Mouse (Mus musculus) E14TG2a.4 (cell line): ENCODE measurements at regions not wholly inside any gene's neighbourhood (a gene's known extent, or its start where the extent isn't known, plus 50 kb on each side); places are given as distances from the start of the nearest gene placed in this dataset.

Experiments
- H3K27me3 ChIP-seq: 2 replicates; pipeline ENCODE4 v1.6.1; 2014; ENCODE audit warnings: low read length, control low read depth; ENCODE audit not compliant: insufficient read depth
- H3K36me3 ChIP-seq: 2 replicates; pipeline ENCODE4 v1.6.1; 2014; ENCODE audit warnings: low read length, control low read depth; ENCODE audit not compliant: insufficient read depth
- H3K4me1 ChIP-seq: replicated peaks from 2 replicates; pipeline ENCODE4 v1.6.1; 2014; ENCODE audit warnings: low read depth, low read length, control low read depth
- H3K4me3 ChIP-seq: replicated peaks from 2 replicates; pipeline ENCODE4 v1.5.1; 2014; ENCODE audit warnings: mild to moderate bottlenecking, low read length
- H3K9me3 ChIP-seq: 2 replicates; pipeline ENCODE4 v1.6.1; 2014; ENCODE audit warnings: low read length, control low read depth
- CTCF ChIP-seq: conservative IDR thresholded peaks from 2 replicates; pipeline ENCODE4 v1.5.1; 2014; ENCODE audit warnings: low read length
- NANOG ChIP-seq: IDR thresholded peaks from 2 replicates; pipeline ENCODE4 v1.6.1; 2014; ENCODE audit warnings: borderline replicate concordance, low read length, mixed read lengths
- POU5F1 ChIP-seq: IDR thresholded peaks from 2 replicates; pipeline ENCODE4 v1.6.1; 2014; ENCODE audit warnings: low read length, borderline replicate concordance

DNA sequence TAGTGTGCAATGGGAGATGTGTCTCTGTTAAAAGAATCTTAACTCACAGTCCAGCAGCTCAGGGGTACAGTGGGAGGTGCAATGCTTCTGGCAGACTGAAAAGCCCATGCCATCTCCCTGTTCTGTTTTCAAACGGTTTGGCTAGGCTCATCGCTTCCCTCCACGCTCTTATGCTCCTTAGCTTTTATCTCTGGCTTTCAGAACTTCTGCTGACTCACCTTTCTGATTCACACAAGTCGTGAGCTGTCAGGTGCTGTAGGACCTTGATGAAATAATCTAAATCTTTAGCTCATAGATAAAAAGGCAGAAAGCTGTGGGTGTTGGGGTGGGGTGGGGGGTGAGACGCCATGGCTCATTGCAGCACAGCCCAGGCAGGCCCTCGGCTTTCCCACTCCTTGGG, 93.1 kb upstream of the Atp6ap2 start:
- TF ChIP-seq POU5F1 (no peak), NANOG (no peak), CTCF (no peak)
- no peaks in the 10 kb centered on the region for H3K36me3 ChIP-seq
- H3K9me3 ChIP-seq = no peaks in the 10 kb centered on the region
- H3K4me1 ChIP-seq = no peaks in the 10 kb centered on the region
- H3K4me3 ChIP-seq = no peak overlapping the region
- no peaks in the 10 kb centered on the region for H3K27me3 ChIP-seq

DNA sequence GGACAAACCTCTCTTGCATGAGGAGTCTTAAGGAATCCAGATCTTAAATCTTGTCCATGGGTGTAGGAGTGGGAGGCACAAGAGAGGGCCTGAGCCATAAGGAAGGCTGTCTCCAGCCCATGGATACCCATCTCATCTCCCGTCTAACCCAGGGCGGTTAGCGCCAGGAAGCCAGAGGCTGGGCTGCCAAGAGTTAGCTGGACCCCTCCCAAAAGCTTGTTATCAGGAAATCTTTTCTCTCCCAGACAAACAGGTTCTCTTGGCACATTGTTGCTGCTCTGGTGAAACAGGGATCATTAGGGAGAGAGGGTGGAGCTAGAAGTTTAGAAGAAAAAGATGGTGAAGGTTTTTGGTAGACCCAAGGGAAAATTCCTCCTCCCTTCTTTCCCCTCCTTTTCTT, 87.0 kb upstream of the Atp6ap2 start:
- no peak for TF ChIP-seq POU5F1
- TF ChIP-seq CTCF = no peak
- no peak for TF ChIP-seq NANOG
- H3K36me3 ChIP-seq = no peaks in the 10 kb centered on the region
- no peaks in the 10 kb centered on the region for H3K9me3 ChIP-seq
- H3K4me1 ChIP-seq = no peaks in the 10 kb centered on the region
- H3K4me3 ChIP-seq = no peak overlapping the region
- no peaks in the 10 kb centered on the region for H3K27me3 ChIP-seq

DNA sequence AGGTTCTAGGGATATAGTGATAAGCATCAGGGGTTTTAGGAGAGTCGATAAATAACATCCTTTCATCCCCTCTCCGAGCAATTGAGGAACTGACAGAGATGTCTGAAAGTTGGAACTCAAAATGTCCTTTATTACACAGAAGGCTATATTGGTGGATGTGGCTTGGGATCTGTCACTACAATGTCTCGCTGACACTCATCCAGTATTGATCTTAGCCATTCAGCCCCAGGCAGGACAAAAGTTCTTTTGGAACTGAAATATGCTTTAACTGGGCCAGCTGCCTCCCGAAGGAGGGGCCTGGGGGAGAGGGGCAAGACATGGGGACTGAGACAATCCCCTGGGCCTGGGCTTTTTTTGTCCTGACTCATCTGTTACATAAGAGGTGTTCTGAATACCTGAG, 85.2 kb upstream of the Atp6ap2 start:
- no peaks in the 10 kb centered on the region for H3K27me3 ChIP-seq
- TF ChIP-seq POU5F1 (no peak), CTCF (no peak), NANOG (no peak)
- H3K4me3 ChIP-seq = no peak overlapping the region
- no peaks in the 10 kb centered on the region for H3K9me3 ChIP-seq
- H3K4me1 ChIP-seq = no peaks in the 10 kb centered on the region
- H3K36me3 ChIP-seq = no peaks in the 10 kb centered on the region

DNA sequence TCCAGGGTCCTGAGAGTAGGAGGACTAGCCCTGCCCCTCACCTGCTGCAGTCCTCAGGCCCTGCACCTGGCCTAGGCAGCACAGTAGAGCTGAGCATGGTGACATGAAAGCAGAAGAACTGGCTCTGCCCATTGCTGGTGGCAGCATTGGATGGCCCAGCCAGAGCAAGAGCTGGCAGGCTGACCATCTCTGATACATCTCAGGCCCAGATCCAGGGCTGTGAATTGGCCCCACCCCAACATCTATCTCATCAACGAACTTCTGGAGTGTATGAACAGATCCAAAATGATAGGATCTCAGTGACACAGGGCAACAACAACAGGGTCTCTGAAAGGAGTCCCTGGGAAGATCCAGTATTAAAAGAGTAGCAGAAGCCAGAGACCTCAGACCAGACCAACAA, 84.0 kb upstream of the Atp6ap2 start:
- Histone ChIP-seq H3K27me3 (no peaks in the 10 kb centered on the region), H3K36me3 (no peaks in the 10 kb centered on the region), H3K4me3 (no peak overlapping the region), H3K9me3 (no peaks in the 10 kb centered on the region), H3K4me1 (no peaks in the 10 kb centered on the region)
- TF ChIP-seq POU5F1 (no peak), CTCF (no peak), NANOG (no peak)

DNA sequence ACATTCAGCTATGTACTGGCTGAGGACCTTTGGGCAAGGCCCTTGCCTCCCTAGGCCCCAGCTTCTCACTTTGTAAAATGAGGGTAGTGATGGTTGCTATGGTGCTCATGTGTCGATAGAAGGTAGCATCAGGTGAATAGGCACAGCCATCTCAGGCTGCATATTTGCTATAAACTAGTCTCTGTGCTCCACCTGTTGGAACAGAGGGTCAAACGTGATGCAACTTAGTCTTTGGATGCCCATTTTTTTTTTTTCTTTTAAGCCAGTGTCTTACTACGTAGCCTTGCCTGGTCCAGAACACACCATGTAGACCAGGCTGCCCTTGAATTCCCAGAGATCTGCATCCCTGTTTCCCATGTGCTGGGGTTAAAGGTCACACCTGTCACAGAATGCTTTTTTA, 76.5 kb upstream of the Atp6ap2 start:
- Histone ChIP-seq H3K27me3 (no peaks in the 10 kb centered on the region), H3K4me3 (no peak overlapping the region), H3K4me1 (no peaks in the 10 kb centered on the region), H3K9me3 (no peaks in the 10 kb centered on the region), H3K36me3 (no peaks in the 10 kb centered on the region)
- no peak for TF ChIP-seq NANOG

DNA sequence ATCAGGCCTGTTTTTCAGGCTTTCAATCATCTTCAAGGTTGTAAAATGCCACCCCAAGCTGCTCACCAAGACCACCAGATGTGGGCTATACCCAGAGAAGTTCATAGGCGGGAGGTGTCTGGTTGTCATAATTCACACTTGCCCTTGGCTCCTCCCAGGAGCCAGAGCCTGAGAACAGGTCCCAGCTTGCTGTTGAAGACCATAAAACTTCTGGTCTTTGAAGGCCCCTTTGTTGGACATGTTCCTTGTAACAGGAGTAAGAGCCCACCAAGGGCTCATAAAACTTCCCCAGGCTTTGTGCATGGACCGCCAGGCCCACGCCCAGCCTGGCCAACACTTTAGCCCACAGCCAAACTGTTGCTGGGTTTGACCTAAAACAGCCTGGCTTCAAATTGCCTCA, 62.6 kb upstream of the Atp6ap2 start:
- no peak overlapping the region for H3K4me3 ChIP-seq
- H3K27me3 ChIP-seq = no peaks in the 10 kb centered on the region
- no peak for TF ChIP-seq CTCF
- TF ChIP-seq NANOG = no peak
- no peak for TF ChIP-seq POU5F1

DNA sequence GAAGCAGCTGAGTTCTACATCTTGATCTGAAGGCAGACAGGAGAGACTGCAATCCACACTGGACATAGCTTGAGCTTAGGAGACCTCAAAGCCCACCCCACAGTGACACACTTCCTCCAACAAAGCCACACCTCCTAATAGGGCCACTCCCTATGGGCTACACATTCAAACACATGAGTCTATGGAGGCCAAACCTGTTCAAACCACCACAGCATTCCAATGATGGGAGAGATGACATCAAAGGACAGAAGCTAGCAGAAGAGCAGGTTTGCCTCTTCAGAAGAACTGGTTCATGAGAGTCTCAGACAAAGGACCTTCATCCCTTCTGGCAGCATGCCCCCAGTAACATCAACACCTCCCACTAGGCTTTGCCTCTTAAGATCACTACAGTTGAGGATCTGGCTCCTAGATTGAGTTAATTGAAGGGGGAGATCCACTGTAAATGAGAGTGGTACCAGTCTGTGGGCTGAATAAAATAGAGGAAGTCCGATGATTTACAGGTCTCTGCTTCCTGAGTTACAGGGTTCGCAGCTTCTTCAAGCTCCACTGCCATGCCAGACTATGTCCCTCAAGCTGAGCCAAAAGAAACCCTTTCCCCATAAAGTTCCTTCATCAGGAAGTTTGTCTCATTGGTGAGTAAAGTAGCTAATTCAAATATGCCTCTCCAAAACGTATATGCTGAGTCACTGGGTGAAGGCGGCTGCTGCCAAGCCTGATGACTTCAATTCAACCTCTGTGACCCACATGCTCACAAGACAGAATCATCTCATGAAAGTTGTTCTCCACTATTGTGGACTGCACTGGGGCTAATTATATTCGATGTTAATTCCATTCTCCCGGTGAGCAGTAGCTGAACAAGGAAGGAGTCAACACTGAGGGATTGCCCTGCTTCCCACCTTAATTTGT, 56.9 kb upstream of the Atp6ap2 start:
- Histone ChIP-seq H3K27me3 (no peaks in the 10 kb centered on the region), H3K4me3 (no peak overlapping the region), H3K4me1 (peaks cover 14% of the 10 kb centered on the region), H3K9me3 (no peaks in the 10 kb centered on the region), H3K36me3 (no peaks in the 10 kb centered on the region)
- TF ChIP-seq POU5F1 (no peak), NANOG (no peak), CTCF (no peak)

More for the DNA sequence above, 62.6 kb upstream of the Atp6ap2 start:
- H3K4me1 ChIP-seq = no peaks in the 10 kb centered on the region
- H3K9me3 ChIP-seq = no peaks in the 10 kb centered on the region; the same call in 1 of the 2 replicates
- H3K36me3 ChIP-seq = no peaks in the 10 kb centered on the region
